Mouse (Mus musculus) naive thymus-derived CD4-positive, alpha-beta T cell, adult 2 months (primary cell): ENCODE measurements around the gene Snx1.

Experiments
- DNase-seq: peaks from one replicate; pipeline ENCODE4 v3.0.0-alpha.2; 2011; ENCODE audit warnings: low read depth

The Snx1 gene

GRCm38 (mm10) chr9:66049931-66050601, 76.3 kb downstream of the Snx1 start:
- DNase-seq: no peak

- no peak for DNase-seq
These were observed 83.1 kb downstream of the Snx1 start for GRCm38 (mm10) chr9:66043241-66043640.

DNA sequence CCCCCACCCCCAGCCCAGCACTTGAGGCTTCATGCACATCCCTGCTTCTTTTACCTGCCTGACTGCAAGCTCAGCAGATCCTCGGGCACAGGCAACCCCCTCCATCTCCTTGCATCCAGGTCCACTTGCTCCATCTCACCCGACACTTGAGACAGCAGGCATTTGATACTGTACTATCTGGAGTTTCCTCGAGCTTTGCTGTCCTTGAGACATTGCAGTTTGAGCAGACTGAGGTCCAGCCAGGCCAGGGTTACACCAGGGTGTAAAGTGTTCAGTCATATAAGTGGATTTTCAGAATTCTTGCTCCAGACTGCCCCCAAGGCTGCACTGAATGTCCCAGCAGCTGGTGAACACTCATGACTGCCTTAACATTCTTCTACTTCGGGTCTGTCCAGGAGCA, 84.1 kb downstream of the Snx1 start:
- no peak for DNase-seq

DNA sequence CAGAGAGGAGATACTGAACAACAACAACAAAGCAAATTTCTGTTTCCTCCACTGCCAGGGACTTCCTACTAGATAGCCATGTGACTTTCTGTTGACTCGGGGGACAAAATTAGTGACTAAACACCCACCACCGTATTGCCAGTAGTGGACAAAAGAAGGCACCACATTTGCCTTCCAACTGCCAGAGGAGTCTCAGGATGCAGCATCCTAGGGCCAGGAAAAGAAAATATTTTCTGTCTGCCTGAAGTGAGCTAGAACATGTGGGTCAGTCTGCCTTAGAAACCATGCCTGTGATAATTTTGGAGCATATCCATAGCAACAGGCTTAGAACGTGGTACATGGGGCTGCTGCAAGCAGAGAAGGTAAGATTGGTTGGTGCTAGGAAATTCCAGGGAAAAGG, 85.6 kb downstream of the Snx1 start:
- DNase-seq: no peak

DNA sequence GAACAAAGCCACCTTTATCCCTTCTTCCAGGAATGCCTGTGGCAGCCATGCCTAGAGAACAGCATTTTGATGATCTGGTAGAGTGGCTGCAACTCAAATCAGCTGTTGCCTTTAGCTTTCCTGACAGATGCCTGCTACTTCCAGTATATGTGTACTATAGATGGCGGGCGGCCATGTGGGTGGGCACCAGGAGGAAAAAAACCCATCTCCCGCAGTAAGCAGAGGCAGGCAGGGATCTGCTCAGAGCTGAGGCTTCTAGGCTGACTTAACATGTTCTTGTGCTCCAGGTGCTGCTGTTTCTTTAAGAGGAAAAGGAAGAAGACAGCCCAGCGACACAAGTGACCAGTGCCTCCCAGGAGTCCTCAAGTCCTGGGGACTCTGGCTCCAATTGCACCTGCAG, 87.1 kb downstream of the Snx1 start:
- no peak for DNase-seq

GRCm38 (mm10) chr9:66038581-66038980, 87.8 kb downstream of the Snx1 start:
- no peak for DNase-seq
